Mouse (Mus musculus) C2C12 (cell line): ENCODE measurements around the gene Mbd3.

ENCODE experiments used
- CEBPB ChIP-seq: IDR thresholded peaks from one replicate; pipeline ENCODE4 v1.6.1; 2011; ENCODE audit warnings: low read depth, mild to moderate bottlenecking, control low read depth, moderate library complexity
- CTCF ChIP-seq: IDR thresholded peaks from one replicate; pipeline ENCODE4 v1.5.1; 2011; ENCODE audit not compliant: control insufficient read depth, insufficient read depth, insufficient read length
- FOSL1 ChIP-seq: IDR thresholded peaks from one replicate; pipeline ENCODE4 v1.8.0; 2011; ENCODE audit warnings: mild to moderate bottlenecking, low read length; ENCODE audit not compliant: poor library complexity, insufficient read depth, severe bottlenecking
- MYOG ChIP-seq: IDR thresholded peaks from one replicate; pipeline ENCODE4 v1.6.1; 2011; ENCODE audit not compliant: control insufficient read depth, insufficient read length; ENCODE audit errors: extremely low read depth
- USF1 ChIP-seq: IDR thresholded peaks from one replicate; pipeline ENCODE4 v1.6.1; 2011; ENCODE audit warnings: low read depth, mild to moderate bottlenecking, control low read depth, moderate library complexity

GRCm38 (mm10) chr10:80431570-80432386 is 32.4 kb upstream of the Mbd3 start:
- no peak for TF ChIP-seq CTCF
- TF ChIP-seq USF1 = no peak
- no peak for TF ChIP-seq CEBPB
- TF ChIP-seq MYOG = no peak
- TF ChIP-seq FOSL1 = no peak
